Mouse (Mus musculus) heart, postnatal 0 days (tissue): ENCODE data around the gene Capns2. TPM values are rescaled to one million over a fixed set of nuclear protein-coding genes. Genes with fewer than 3 reads are reported as not detected.
A peak's percentile ranks its signal among the peaks of the same experiment; 100 is the strongest.

Experiments used
- ATAC-seq: fragments of 200-750 bp; cut with Nextera tagmentation; 2 replicates; pipeline ENCODE4 v1.8.0; 2017; ENCODE audit warnings: low read depth, moderate number of reproducible peaks, moderate library complexity; ENCODE audit not compliant: insufficient read depth
- DNase-seq: peaks from one replicate; pipeline ENCODE4 v3.0.0-alpha.2; 2016; ENCODE audit warnings: low spot score
- H3K27ac ChIP-seq: fragments of 300-500 bp; sonication (generic); 2 replicates; pipeline ENCODE4 v1.5.1; 2014; ENCODE audit warnings: low read depth, mild to moderate bottlenecking
- H3K27me3 ChIP-seq: fragments of 300-500 bp; sonication (generic); 2 replicates; pipeline ENCODE4 v1.6.1; 2014; ENCODE audit warnings: low read length, mixed read lengths; ENCODE audit not compliant: control insufficient read depth, insufficient read depth
- H3K36me3 ChIP-seq: fragments of 300-500 bp; sonication (generic); replicated peaks from 2 replicates; pipeline ENCODE4 v1.6.1; 2014; ENCODE audit warnings: low read length, mixed read lengths; ENCODE audit not compliant: control insufficient read depth, insufficient read depth
- H3K4me1 ChIP-seq: fragments of 300-500 bp; sonication (generic); 2 replicates; pipeline ENCODE4 v1.6.1; 2014; ENCODE audit warnings: antibody characterized with exemption; ENCODE audit not compliant: control insufficient read depth, insufficient read depth
- H3K4me2 ChIP-seq: fragments of 300-500 bp; sonication (generic); 2 replicates; pipeline ENCODE4 v1.6.1; 2014; ENCODE audit warnings: low read depth, mild to moderate bottlenecking, low read length, moderate library complexity
- H3K4me3 ChIP-seq: fragments of 300-500 bp; sonication (generic); 2 replicates; pipeline ENCODE4 v1.5.1; 2014; ENCODE audit warnings: low read depth, low read length
- H3K9ac ChIP-seq: fragments of 300-500 bp; sonication (generic); replicated peaks from 2 replicates; pipeline ENCODE4 v1.6.1; 2014; ENCODE audit warnings: low read depth, low read length, mixed read lengths
- H3K9me3 ChIP-seq: fragments of 300-500 bp; sonication (generic); replicated peaks from 2 replicates; pipeline ENCODE4 v1.6.1; 2016; ENCODE audit warnings: low read length; ENCODE audit not compliant: control insufficient read depth
- CTCF ChIP-seq: IDR thresholded peaks from 2 replicates; pipeline ENCODE4 v1.5.1; 2016; ENCODE audit warnings: antibody characterized with exemption, control low read depth, low read depth
- EP300 ChIP-seq: IDR thresholded peaks from 2 replicates; pipeline ENCODE4 v1.6.1; 2016; ENCODE audit warnings: antibody characterized with exemption, low read depth
- WGBS: fragments of 180-500 bp; shearing (Covaris S2); extraction: QIAGEN DNeasy Blood & Tissue Kit; methylation state at CpG from one replicate; pipeline ENCODE4 v1.1.7; 2014; 5-methylcytosine and 5-hydroxymethylcytosine counted together
- polyA plus RNA-seq: library from polyadenylated mRNA; unstranded; fragments of >200 nt; fragmentation: Nextera tagmentation; extraction: Ambion mirVana; gene quantifications from 2 replicates; pipeline ENCODE4 v1.2.1, GENCODE M21; 2015
- total RNA-seq: library from RNA; depleted of rRNA; stranded (reverse); fragments of >200 nt; gene quantifications from 2 replicates; pipeline ENCODE4 v1.2.3, GENCODE M21; 2014; ENCODE audit warnings: low replicate concordance; rRNA removed

The Capns2 gene
- 0.38 TPM in 1 of 2 replicates, not detected in the other for total RNA-seq
- polyA plus RNA-seq: 0.11 TPM in 1 of 2 replicates, not detected in the other

GRCm38 (mm10) chr8:92901107-92901506 is at the start of gene Capns2:
TSS of gene Capns2 (plus strand) at chr8:92901407.
- DNase-seq (no peak), ATAC-seq (no peak)
- WGBS: 90% methylated on average over 5 of the region's 5 CpGs
- H3K27ac ChIP-seq: no peak within 1 kb of the TSS
- H3K9me3 ChIP-seq: no peaks in the 10 kb centered on the region
- TF ChIP-seq CTCF (no peak), EP300 (no peak)
- H3K9ac ChIP-seq: no peak within 1 kb of the TSS
- H3K4me3 ChIP-seq: no peak within 1 kb of the TSS
- no peak within 1 kb of the TSS for H3K4me2 ChIP-seq
- no peaks in the 10 kb centered on the region for H3K36me3 ChIP-seq
- no peaks in the 10 kb centered on the region for H3K4me1 ChIP-seq
- no peaks in the 10 kb centered on the region for H3K27me3 ChIP-seq

DNA sequence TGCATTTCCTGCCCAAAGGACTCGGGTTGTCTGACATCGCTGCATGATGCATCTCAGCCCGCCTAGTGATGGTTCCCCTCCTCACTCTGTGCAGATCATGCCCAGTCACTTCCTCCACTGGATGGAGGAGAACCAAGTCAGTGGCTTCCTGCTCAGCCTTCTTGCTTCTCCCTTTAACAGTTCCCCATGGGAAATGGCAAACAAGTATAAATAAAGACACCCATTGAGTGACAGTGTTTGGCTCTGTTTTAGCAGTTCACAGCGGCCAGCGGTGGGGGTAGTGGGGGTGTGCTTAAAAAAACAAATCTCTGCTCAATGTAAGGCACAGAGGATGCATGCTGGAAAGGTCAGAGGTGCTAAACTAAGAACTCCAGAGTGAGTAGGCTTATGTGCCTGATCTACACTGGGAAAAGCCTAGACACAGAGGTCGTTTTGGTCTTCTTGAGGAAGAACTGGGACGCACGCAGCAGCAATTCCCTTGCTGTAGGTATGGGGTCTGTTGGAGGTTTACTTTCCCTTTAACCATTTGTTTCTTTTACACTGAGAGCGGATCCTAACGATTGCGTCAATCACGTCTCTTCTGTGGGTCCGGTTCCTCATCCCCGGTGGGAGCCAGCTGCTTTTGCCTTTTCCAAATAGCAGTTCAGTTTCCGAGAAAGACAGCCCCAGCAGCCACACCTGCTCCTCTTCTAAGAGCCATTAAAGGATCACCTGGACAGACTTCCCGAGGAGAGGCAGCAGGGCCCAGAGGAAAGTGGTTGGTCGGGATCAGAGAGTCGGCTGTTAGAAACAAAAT is 47.8 kb upstream of the Capns2 start:
- H3K4me1 ChIP-seq: 0 out of 2 replicates have a peak, but pooled peaks cover 5% of the 10 kb centered on the region
- H3K9me3 ChIP-seq: no peaks in the 10 kb centered on the region
- no peak overlapping the region for H3K4me3 ChIP-seq
- peaks cover 16% of the 10 kb centered on the region for H3K27me3 ChIP-seq
- no peak overlapping the region for H3K9ac ChIP-seq
- no peak overlapping the region for H3K27ac ChIP-seq
- H3K36me3 ChIP-seq: 0 out of 2 replicates have a peak, but pooled peaks cover 5% of the 10 kb centered on the region
- TF ChIP-seq EP300: no peak
- TF ChIP-seq CTCF: no peak
- DNase-seq (no peak), ATAC-seq (no peak)
- WGBS: 64% methylated on average over 18 of the region's 18 CpGs
- H3K4me2 ChIP-seq: no peak overlapping the region

GRCm38 (mm10) chr8:92854673-92855072 is 46.5 kb upstream of the Capns2 start:
- ATAC-seq: no peak
- no peak overlapping the region for H3K9ac ChIP-seq
- peak overlapping the region; percentile 81 for H3K4me2 ChIP-seq
- H3K9me3 ChIP-seq: no peaks in the 10 kb centered on the region
- 71% methylated on average over 3 of the region's 3 CpGs for WGBS
- no peak overlapping the region for H3K27ac ChIP-seq
- TF ChIP-seq EP300 (no peak), CTCF (no peak)
- 0 out of 2 replicates have a peak, but pooled peaks cover 5% of the 10 kb centered on the region for H3K4me1 ChIP-seq
- peak overlapping the region; percentile 60 for H3K4me3 ChIP-seq
- H3K27me3 ChIP-seq: peaks cover 16% of the 10 kb centered on the region
- DNase-seq: no peak
- H3K36me3 ChIP-seq: 0 out of 2 replicates have a peak, but pooled peaks cover 5% of the 10 kb centered on the region

GRCm38 (mm10) chr8:92855171-92855894 is 45.9 kb upstream of the Capns2 start, which contains the start of gene Lpcat2:
TSS of gene Lpcat2 (plus strand) at chr8:92855339.
- Histone ChIP-seq H3K4me2 (peak within 1 kb of the TSS; percentile 81), H3K9ac (peak within 1 kb of the TSS; percentile 30; the same call in 1 of the 2 replicates), H3K27me3 (peaks cover 16% of the 10 kb centered on the region), H3K27ac (no peak within 1 kb of the TSS), H3K36me3 (0 out of 2 replicates have a peak, but pooled peaks cover 5% of the 10 kb centered on the region), H3K4me1 (0 out of 2 replicates have a peak, but pooled peaks cover 5% of the 10 kb centered on the region), H3K9me3 (no peaks in the 10 kb centered on the region), H3K4me3 (peak within 1 kb of the TSS; percentile 60)
- TF ChIP-seq CTCF: no peak
- no peak for TF ChIP-seq EP300
- peak; percentile 31 for DNase-seq
- 3% methylated on average over 49 of the region's 50 CpGs for WGBS
- ATAC-seq: peak; percentile 47; the same call in 1 of the 2 replicates

DNA sequence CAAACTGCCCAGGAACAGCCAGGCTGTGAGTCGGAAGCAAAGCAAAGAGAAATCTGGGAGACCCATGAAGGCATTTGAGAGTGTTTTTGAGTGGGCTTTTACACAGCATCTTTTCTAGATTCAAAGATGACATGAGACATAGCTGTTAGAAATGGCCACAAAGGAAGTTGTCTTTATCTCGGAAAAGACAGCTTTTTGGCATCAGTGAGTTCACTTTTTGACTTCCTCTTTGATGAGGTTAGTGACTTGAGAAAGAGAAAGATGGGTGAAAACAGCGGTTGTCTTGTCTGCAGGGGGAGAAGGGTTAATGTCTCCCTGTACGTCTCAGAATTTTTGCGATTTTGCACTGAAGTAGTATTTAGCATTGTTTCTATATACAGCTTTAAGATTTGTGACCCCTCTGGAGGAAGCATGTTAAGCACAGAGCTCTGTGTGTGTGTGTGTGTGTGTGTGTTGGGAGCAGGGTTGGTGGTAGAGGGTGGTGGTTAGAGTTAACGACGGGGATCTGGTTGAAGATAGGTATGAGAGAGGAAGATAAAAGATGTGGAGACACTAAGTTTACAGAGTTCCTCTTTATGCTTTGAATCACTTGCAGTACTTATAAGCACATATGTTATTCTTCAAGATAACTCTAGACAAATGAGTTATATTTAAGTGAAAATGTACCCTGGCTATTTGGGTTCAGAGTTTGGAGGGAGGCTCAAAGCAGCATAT is 44.8 kb upstream of the Capns2 start:
- Histone ChIP-seq H3K27ac (no peak overlapping the region), H3K27me3 (peaks cover 16% of the 10 kb centered on the region), H3K4me3 (peak overlapping the region; percentile 60; the same call in 1 of the 2 replicates), H3K4me1 (0 out of 2 replicates have a peak, but pooled peaks cover 5% of the 10 kb centered on the region), H3K9me3 (no peaks in the 10 kb centered on the region), H3K4me2 (peak overlapping the region; percentile 81; the same call in 1 of the 2 replicates), H3K36me3 (0 out of 2 replicates have a peak, but pooled peaks cover 5% of the 10 kb centered on the region), H3K9ac (no peak overlapping the region)
- ATAC-seq: no peak
- no peak for DNase-seq
- TF ChIP-seq CTCF: no peak
- TF ChIP-seq EP300: no peak
- WGBS: 67% methylated on average over 7 of the region's 7 CpGs
